Mouse (Mus musculus): ENCODE measurements at regions not wholly inside any gene's neighbourhood (a gene's known extent, or its start where the extent isn't known, plus 50 kb on each side); places are given as distances from the start of the nearest gene placed in this dataset.

GRCm38 (mm10) chr2:9369572-9369971, 511.5 kb upstream of the 4930412O13Rik start:
- no peak overlapping the region for H3K27ac ChIP-seq (ENCODE audit: control insufficient read depth, low read depth, low read length)

DNA sequence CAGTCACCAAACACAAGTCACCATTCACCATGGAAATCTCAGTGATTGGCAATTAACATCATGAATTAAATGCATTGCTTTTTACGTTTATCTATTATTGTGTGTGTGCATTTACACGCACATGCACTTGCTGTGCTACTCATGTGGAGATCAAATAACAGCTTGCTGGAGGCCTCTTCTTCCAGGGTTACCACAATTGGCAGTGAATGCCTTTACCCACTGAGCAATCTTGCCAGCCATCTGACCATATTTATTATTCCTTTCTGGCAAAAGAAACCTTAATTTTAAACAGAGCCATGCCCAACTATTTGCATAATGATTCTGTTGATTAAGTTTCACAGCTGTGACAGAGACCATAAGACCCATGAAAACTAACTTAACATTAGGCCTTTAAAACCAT, 494.5 kb upstream of the 4930412O13Rik start:
- no peaks in the 10 kb centered on the region for H3K9me3 ChIP-seq (replicated peaks; ENCODE audit: insufficient read depth, low read length)
- DNase-seq (ENCODE audit: low read depth, low spot score) = no peak
- H3K79me2 ChIP-seq (ENCODE audit: control insufficient read depth, insufficient read depth, low read length, poor library complexity) = no peaks in the 10 kb centered on the region
- no peak overlapping the region for H3K4me3 ChIP-seq (ENCODE audit: control insufficient read depth in 1 of 2, insufficient read depth in 1 of 2, low read depth in 2 of 2, low read length in 2 of 2)
- no peak overlapping the region for H3K9ac ChIP-seq (ENCODE audit: control insufficient read depth, low read depth, low read length, poor library complexity, severe bottlenecking)
- TF ChIP-seq MAZ (IDR thresholded peaks at IDR 0.05; ENCODE audit: low read depth, low read length) = no peak
- TF ChIP-seq EP300 (IDR thresholded peaks at IDR 0.05; ENCODE audit: low read depth in 1 of 2, low read length in 2 of 2) = no peak
- no peak for TF ChIP-seq NRF1 (IDR thresholded peaks at IDR 0.05; ENCODE audit: insufficient read depth, low read depth, low read length, poor library complexity, severe bottlenecking)
- TF ChIP-seq POLR2AphosphoS2 (IDR thresholded peaks at IDR 0.05; ENCODE audit: low read length) = no peak
- no peak for TF ChIP-seq CHD2 (IDR thresholded peaks at IDR 0.05; ENCODE audit: low read length)
- no peak for TF ChIP-seq ETS1 (IDR thresholded peaks at IDR 0.05; ENCODE audit: low read depth, low read length)
- no peak for TF ChIP-seq TCF12 (IDR thresholded peaks at IDR 0.05; ENCODE audit: low read depth, low read length)
- no peak for TF ChIP-seq MEF2A (IDR thresholded peaks at IDR 0.05; ENCODE audit: extremely low read depth, insufficient replicate concordance, low read depth, low read length, poor library complexity, severe bottlenecking)
- TF ChIP-seq MAX (IDR thresholded peaks at IDR 0.05; ENCODE audit: low read length) = no peak
- no peak for TF ChIP-seq CTCF (IDR thresholded peaks at IDR 0.05 in 2 of 3, conservative IDR thresholded peaks at IDR 0.05 in 1 of 3; ENCODE audit: control insufficient read depth in 1 of 3, insufficient read depth in 1 of 3, low read depth in 2 of 3, low read length in 3 of 3, poor library complexity in 1 of 3, severe bottlenecking in 1 of 3)
- no peak for TF ChIP-seq RCOR1 (IDR thresholded peaks at IDR 0.05; ENCODE audit: low read depth, low read length)
- TF ChIP-seq USF2 (IDR thresholded peaks at IDR 0.05; ENCODE audit: borderline replicate concordance in 1 of 2, insufficient read depth in 1 of 2, low read depth in 1 of 2, low read length in 2 of 2) = no peak
- TF ChIP-seq USF1 (IDR thresholded peaks at IDR 0.05; ENCODE audit: low read depth, low read length) = no peak
- TF ChIP-seq POLR2AphosphoS5 (IDR thresholded peaks at IDR 0.05; ENCODE audit: borderline replicate concordance, low read depth, low read length) = no peak
- no peak for TF ChIP-seq POLR2A (IDR thresholded peaks at IDR 0.05; ENCODE audit: control insufficient read depth in 1 of 2, insufficient read depth in 1 of 2, low read depth in 1 of 2, low read length in 2 of 2, poor library complexity in 1 of 2)
- no peaks in the 10 kb centered on the region for H3K36me3 ChIP-seq (ENCODE audit: control insufficient read depth in 1 of 2, insufficient read depth in 2 of 2, low read length in 2 of 2)
- no peak overlapping the region for H3K27ac ChIP-seq (ENCODE audit: control insufficient read depth, low read depth, low read length)
- no peaks in the 10 kb centered on the region for H3K27me3 ChIP-seq (ENCODE audit: control insufficient read depth in 1 of 2, insufficient read depth in 2 of 2, low read length in 2 of 2)
- H3K4me1 ChIP-seq (ENCODE audit: control insufficient read depth in 1 of 2, insufficient read depth in 2 of 2, low read length in 2 of 2) = no peaks in the 10 kb centered on the region

More at GRCm38 (mm10) chr2:9369572-9369971, 511.5 kb upstream of the 4930412O13Rik start:
- no peaks in the 10 kb centered on the region for H3K36me3 ChIP-seq (ENCODE audit: control insufficient read depth in 1 of 2, insufficient read depth in 2 of 2, low read length in 2 of 2)
- no peak overlapping the region for H3K4me3 ChIP-seq (ENCODE audit: control insufficient read depth in 1 of 2, insufficient read depth in 1 of 2, low read depth in 2 of 2, low read length in 2 of 2)
- no peaks in the 10 kb centered on the region for H3K27me3 ChIP-seq (ENCODE audit: control insufficient read depth in 1 of 2, insufficient read depth in 2 of 2, low read length in 2 of 2)
- no peaks in the 10 kb centered on the region for H3K9me3 ChIP-seq (replicated peaks; ENCODE audit: insufficient read depth, low read length)
- no peaks in the 10 kb centered on the region for H3K4me1 ChIP-seq (ENCODE audit: control insufficient read depth in 1 of 2, insufficient read depth in 2 of 2, low read length in 2 of 2)
- no peak overlapping the region for H3K9ac ChIP-seq (ENCODE audit: control insufficient read depth, low read depth, low read length, poor library complexity, severe bottlenecking)
- no peak for DNase-seq (ENCODE audit: low read depth, low spot score)
- no peaks in the 10 kb centered on the region for H3K79me2 ChIP-seq (ENCODE audit: control insufficient read depth, insufficient read depth, low read length, poor library complexity)
- TF ChIP-seq MAFK (IDR thresholded peaks at IDR 0.05; ENCODE audit: borderline replicate concordance, low read depth, low read length) (no peak), NELFE (IDR thresholded peaks at IDR 0.05; ENCODE audit: low read depth, low read length) (no peak), MAX (IDR thresholded peaks at IDR 0.05; ENCODE audit: low read length) (no peak), CHD2 (IDR thresholded peaks at IDR 0.05; ENCODE audit: low read length) (no peak), MYB (IDR thresholded peaks at IDR 0.05; ENCODE audit: low read depth, low read length) (no peak), TAL1 (IDR thresholded peaks at IDR 0.05; ENCODE audit: low read length) (no peak), MYC (IDR thresholded peaks at IDR 0.05; ENCODE audit: low read depth, low read length) (no peak), EP300 (IDR thresholded peaks at IDR 0.05; ENCODE audit: low read depth in 1 of 2, low read length in 2 of 2) (no peak), ELF1 (IDR thresholded peaks at IDR 0.05; ENCODE audit: low read depth, low read length) (no peak), JUND (IDR thresholded peaks at IDR 0.05; ENCODE audit: low read depth, low read length) (no peak), ZKSCAN1 (IDR thresholded peaks at IDR 0.05; ENCODE audit: low read depth, low read length) (no peak), MEF2A (IDR thresholded peaks at IDR 0.05; ENCODE audit: extremely low read depth, insufficient replicate concordance, low read depth, low read length, poor library complexity, severe bottlenecking) (no peak), POLR2AphosphoS2 (IDR thresholded peaks at IDR 0.05; ENCODE audit: low read length) (no peak), GABPA (IDR thresholded peaks at IDR 0.05; ENCODE audit: low read depth, low read length) (no peak)
